Mouse (Mus musculus): Measurements from ENCODE around the gene Dnmbp. TPM values are rescaled to one million over a fixed set of nuclear protein-coding genes. Genes with fewer than 3 reads are reported as not detected.

Gene Dnmbp
- total and polyA plus RNA-seq, 3 experiments = 5.4 to 9.4 TPM; not detected in 1

GRCm38 (mm10) chr19:43905136-43905535 is 34.9 kb downstream of the Dnmbp start:
- no peak overlapping the region for H3K9ac ChIP-seq (ENCODE audit: control insufficient read depth, low read depth, low read length, poor library complexity, severe bottlenecking)
- DNase-seq (ENCODE audit: low read depth, low spot score) = no peak
- H3K4me1 ChIP-seq (ENCODE audit: control insufficient read depth in 1 of 2, insufficient read depth in 2 of 2, low read length in 2 of 2) = no peaks in the 10 kb centered on the region
- H3K27ac ChIP-seq (ENCODE audit: control insufficient read depth, low read depth, low read length) = no peak overlapping the region
- no peak overlapping the region for H3K4me3 ChIP-seq (ENCODE audit: control insufficient read depth in 1 of 2, insufficient read depth in 1 of 2, low read depth in 2 of 2, low read length in 2 of 2)
- H3K79me2 ChIP-seq (ENCODE audit: control insufficient read depth, insufficient read depth, low read length, poor library complexity) = no peaks in the 10 kb centered on the region
- no peaks in the 10 kb centered on the region for H3K9me3 ChIP-seq (replicated peaks; ENCODE audit: insufficient read depth, low read length)
- TF ChIP-seq USF1 (IDR thresholded peaks at IDR 0.05; ENCODE audit: low read depth, low read length) (no peak), KAT2A (conservative IDR thresholded peaks at IDR 0.05; ENCODE audit: low read depth, low read length) (no peak), MAFK (IDR thresholded peaks at IDR 0.05; ENCODE audit: borderline replicate concordance, low read depth, low read length) (no peak), MYC (IDR thresholded peaks at IDR 0.05; ENCODE audit: low read depth, low read length) (no peak), RCOR1 (IDR thresholded peaks at IDR 0.05; ENCODE audit: low read depth, low read length) (no peak), TCF12 (IDR thresholded peaks at IDR 0.05; ENCODE audit: low read depth, low read length) (no peak), ZKSCAN1 (IDR thresholded peaks at IDR 0.05; ENCODE audit: low read depth, low read length) (no peak), ETS1 (IDR thresholded peaks at IDR 0.05; ENCODE audit: low read depth, low read length) (no peak), ZC3H11A (IDR thresholded peaks at IDR 0.05; ENCODE audit: low read depth, low read length) (no peak), GABPA (IDR thresholded peaks at IDR 0.05; ENCODE audit: low read depth, low read length) (no peak), MAZ (IDR thresholded peaks at IDR 0.05; ENCODE audit: low read depth, low read length) (no peak), NELFE (IDR thresholded peaks at IDR 0.05; ENCODE audit: low read depth, low read length) (no peak)
- no peaks in the 10 kb centered on the region for H3K27me3 ChIP-seq (ENCODE audit: control insufficient read depth in 1 of 2, insufficient read depth in 2 of 2, low read length in 2 of 2)
- H3K36me3 ChIP-seq (ENCODE audit: control insufficient read depth in 1 of 2, insufficient read depth in 2 of 2, low read length in 2 of 2) = no peaks in the 10 kb centered on the region; a peak in 1 of 4 replicates

DNA sequence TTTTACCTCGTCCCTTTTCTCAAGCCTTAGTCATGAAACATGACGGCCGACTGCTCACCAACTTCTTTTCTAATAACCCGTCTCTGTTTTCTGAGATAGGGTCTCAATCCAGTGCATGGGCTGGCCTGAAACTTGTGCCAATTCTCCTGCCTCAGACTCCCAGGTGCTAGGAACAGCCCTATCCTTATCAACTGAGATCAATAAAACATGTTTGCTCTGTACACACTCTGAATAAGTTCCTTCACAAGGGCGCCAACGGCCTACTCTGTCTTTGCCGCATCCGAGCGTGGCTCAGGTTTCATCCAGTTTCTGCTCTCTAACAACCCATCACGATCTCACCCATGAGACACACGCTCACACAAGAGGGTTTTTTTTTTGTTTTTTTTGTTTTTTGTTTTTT is 35.7 kb downstream of the Dnmbp start:
- H3K36me3 ChIP-seq (ENCODE audit: control insufficient read depth in 1 of 2, insufficient read depth in 2 of 2, low read length in 2 of 2) = no peaks in the 10 kb centered on the region; a peak in 1 of 4 replicates
- no peak for TF ChIP-seq SMC3 (IDR thresholded peaks at IDR 0.05; ENCODE audit: low read depth, low read length)
- no peak for TF ChIP-seq ZMIZ1 (IDR thresholded peaks at IDR 0.05; ENCODE audit: low read depth, low read length)
- TF ChIP-seq MYB (IDR thresholded peaks at IDR 0.05; ENCODE audit: low read depth, low read length) = no peak
- TF ChIP-seq MXI1 (IDR thresholded peaks at IDR 0.05; ENCODE audit: low read depth, low read length) = no peak
- no peak for TF ChIP-seq TAL1 (IDR thresholded peaks at IDR 0.05; ENCODE audit: low read length)
- no peak for TF ChIP-seq RAD21 (IDR thresholded peaks at IDR 0.05; ENCODE audit: low read depth, low read length)
- TF ChIP-seq KAT2A (conservative IDR thresholded peaks at IDR 0.05; ENCODE audit: low read depth, low read length) = no peak
- no peak for TF ChIP-seq CHD1 (IDR thresholded peaks at IDR 0.05; ENCODE audit: low read depth, low read length)
- TF ChIP-seq MEF2A (IDR thresholded peaks at IDR 0.05; ENCODE audit: extremely low read depth, insufficient replicate concordance, low read depth, low read length, poor library complexity, severe bottlenecking) = no peak

More for the DNA sequence above, 35.7 kb downstream of the Dnmbp start:
- no peak overlapping the region for H3K4me3 ChIP-seq (ENCODE audit: control insufficient read depth in 1 of 2, insufficient read depth in 1 of 2, low read depth in 2 of 2, low read length in 2 of 2)
- H3K9me3 ChIP-seq (replicated peaks; ENCODE audit: insufficient read depth, low read length) = no peaks in the 10 kb centered on the region
- H3K4me1 ChIP-seq (ENCODE audit: control insufficient read depth in 1 of 2, insufficient read depth in 2 of 2, low read length in 2 of 2) = no peaks in the 10 kb centered on the region
- no peak overlapping the region for H3K27ac ChIP-seq (ENCODE audit: control insufficient read depth, low read depth, low read length)
- H3K9ac ChIP-seq (ENCODE audit: control insufficient read depth, low read depth, low read length, poor library complexity, severe bottlenecking) = no peak overlapping the region
- no peak for DNase-seq (ENCODE audit: low read depth, low spot score)
- H3K79me2 ChIP-seq (ENCODE audit: control insufficient read depth, insufficient read depth, low read length, poor library complexity) = no peaks in the 10 kb centered on the region
- no peaks in the 10 kb centered on the region for H3K27me3 ChIP-seq (ENCODE audit: control insufficient read depth in 1 of 2, insufficient read depth in 2 of 2, low read length in 2 of 2)

Data from MEL (cell line).